Mouse (Mus musculus) embryonic fibroblast, embryonic 13.5 days (primary cell): ENCODE measurements around the gene Atrnl1.

Experiments
- CTCF ChIP-seq: IDR thresholded peaks from 2 replicates; pipeline ENCODE4 v1.5.1; 2011; ENCODE audit warnings: mild to moderate bottlenecking, control low read depth, low read length, moderate library complexity, borderline replicate concordance; ENCODE audit not compliant: insufficient read depth
- POLR2A ChIP-seq: IDR thresholded peaks from 2 replicates; pipeline ENCODE4 v1.6.1; 2011; ENCODE audit warnings: low read depth, mild to moderate bottlenecking, control low read depth, low read length, moderate library complexity

- no peak for TF ChIP-seq CTCF
- TF ChIP-seq POLR2A = no peak
Observed at GRCm38 (mm10) chr19:58072846-58073245, 462.0 kb downstream of the Atrnl1 start.
